Mouse (Mus musculus): ENCODE data around the gene Ankrd44. TPM values are rescaled to one million over a fixed set of nuclear protein-coding genes. Genes with fewer than 3 reads are reported as not detected.

The Ankrd44 gene
- total RNA-seq, 2 experiments from 2014 or later = 69.8 to 110 TPM

DNA sequence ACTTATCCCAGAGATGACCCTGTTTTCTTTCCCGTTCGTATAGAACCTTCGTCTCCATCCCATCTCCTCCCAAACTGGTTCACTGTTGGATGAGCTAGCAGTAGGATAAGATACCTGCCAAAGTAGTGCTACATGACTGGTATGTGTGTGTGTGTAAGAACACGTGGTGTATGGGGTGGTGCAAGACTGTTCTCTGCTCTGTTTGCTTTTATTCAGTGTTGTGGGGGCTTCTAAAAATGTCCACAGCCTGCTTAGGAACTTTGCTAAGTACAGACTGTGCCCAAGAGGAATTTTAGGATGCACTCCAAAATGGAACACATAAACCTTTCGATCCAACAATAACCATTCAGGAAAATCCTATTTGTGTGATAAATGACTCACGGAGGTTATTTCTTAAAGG, 209.3 kb downstream of the Ankrd44 start:
- ATAC-seq (replicated peaks; ENCODE audit: poor library complexity) = no peak

DNA sequence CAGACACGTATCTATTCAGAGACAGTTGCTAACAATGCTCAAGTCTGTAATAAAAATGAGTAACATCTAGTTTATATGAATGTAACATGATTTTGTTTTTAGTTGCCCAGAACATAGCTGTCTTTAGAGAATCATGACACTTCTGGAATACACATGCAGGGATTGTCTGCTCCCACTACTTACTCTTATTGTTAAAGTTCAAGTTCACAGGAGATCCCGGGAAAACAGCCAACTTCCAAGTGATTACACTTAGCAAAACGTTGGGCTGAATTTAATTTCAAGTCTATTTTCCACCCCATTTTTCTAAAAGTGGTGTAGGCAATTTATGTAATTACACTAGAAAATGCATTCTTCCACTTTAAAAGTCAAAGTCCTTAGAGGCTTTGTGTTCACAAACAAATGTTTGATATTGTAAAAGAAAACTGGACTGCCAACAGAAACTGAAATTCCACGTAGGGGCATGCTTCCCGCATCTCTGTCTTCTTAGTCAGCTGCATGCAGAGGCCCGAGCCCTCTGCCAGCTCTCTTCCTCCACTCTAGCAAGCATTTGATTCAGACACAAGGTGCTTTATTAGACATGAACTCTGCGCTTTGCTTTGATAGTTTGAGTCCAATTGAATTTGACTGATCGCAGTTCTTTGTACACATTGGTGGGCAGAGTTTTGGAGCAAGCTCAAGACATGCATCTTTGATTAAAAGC, 211.0 kb downstream of the Ankrd44 start:
- no peak for ATAC-seq (replicated peaks; ENCODE audit: poor library complexity)

DNA sequence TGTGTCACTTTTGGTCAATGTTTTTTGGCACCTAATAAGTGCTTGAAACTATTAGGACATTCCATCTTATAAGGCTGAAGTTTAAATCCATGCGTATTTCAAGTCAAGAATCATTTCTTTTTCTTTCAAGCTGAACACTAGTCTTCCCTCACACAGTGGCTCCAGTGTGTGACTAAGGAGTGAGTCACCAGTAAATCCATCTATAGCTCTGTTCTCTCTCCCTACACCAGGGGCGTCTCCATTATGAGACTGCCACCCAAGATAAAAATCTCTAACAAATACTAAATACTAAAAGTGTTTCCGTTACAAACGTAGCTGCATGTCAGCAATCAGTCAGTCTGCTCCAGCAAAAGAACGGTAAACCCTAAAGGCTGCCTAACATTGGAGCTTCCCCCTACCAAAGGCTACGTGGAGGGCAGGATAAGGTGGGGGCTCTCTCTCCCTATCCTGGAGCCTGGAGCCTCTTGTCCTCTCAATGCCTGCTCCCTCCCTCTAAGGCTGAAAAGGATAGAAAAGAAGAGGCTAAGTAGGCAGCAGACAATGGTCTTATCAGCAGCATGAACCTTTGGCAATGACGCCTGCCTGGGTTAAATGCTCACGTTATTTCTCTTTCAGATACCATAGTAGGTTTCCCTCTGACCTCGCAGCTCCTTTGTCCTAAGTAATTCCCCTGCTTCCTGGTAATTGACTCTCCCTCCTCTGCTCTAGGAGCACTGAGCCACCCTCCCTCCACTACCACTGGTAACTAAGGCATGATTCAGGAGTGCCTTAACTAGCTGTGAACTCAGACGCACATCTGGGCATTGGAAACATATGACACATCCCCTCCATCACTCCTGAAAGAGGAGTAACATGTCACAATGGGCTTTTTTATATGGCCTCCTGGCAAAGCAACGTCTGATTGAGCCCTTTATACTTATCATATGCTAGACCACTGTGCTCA, 212.7 kb downstream of the Ankrd44 start:
- ATAC-seq (replicated peaks; ENCODE audit: poor library complexity) = no peak

DNA sequence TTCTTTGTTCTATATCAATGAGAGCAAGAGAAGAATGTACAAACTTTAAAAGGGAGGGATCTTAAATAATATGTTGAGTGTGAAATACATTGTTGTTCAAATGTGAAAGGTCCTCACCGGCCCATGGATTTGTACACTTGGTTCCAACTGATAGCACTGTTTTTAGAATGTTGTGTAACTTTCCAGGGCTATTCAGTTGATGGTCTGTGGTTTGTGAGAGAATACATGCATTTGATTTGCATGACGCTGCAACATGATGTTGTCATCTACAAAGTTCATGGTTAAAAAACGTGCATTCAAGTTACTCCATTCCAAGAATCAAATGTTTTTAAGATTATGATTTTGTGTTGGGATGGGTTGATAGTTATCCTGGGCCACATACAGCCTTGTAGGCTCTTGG, 214.6 kb downstream of the Ankrd44 start:
- peak; percentile 63 for ATAC-seq (replicated peaks; ENCODE audit: poor library complexity)

DNA sequence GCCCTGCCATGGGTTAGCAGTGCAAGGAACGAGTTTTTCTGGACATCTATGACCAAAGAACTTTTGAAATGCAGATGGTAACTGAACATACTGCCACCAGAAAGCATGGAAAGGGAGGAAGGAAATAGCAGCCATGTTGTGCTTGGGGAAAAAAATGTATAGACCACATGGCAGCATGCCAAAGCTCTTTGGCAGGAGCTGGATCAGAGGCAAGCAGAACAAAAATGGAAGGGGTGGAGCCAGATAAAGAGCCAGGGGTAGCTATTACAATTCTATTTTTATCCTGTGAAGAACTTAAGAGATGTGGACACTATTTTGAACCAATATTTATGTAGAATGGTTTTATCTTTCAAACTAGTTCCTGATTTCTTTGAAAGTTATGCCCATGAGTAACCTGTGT, 215.6 kb downstream of the Ankrd44 start:
- peak; percentile 75 for ATAC-seq (replicated peaks; ENCODE audit: poor library complexity)

DNA sequence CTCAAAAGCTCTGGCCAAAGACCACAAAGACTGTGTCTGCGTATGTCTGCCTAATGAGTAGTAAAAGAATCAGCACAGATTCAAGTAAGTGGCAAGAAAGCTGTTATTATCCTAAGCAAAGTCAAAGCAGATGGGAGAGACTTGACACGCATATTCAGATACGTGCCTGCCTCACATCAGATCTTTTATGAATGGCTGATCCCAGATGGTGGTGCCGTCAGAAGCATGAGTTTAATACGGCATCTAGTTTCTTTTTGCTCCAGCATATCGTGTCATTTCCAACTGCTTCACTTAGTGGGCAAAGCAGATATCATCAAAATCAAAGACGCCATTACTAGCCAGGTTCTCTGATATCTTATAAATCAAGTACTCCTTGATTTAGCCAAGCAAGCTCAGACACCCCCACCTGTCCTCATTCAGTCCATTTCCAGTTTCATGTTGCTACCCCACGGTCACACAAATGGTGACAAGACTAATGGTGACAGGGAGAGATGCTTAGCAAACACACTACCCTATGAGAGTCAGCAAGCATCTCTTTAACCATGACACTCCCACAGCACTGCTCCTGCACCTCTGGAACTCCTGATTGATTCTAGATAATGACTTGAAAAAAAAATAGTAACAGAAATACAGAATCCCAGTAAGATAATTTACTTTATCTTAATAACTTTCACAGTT, 218.2 kb downstream of the Ankrd44 start:
- no peak for ATAC-seq (replicated peaks; ENCODE audit: poor library complexity)

- no peak for ATAC-seq (replicated peaks; ENCODE audit: poor library complexity)
Observed at GRCm38 (mm10) chr1:54707036-54707887, 218.9 kb downstream of the Ankrd44 start.

DNA sequence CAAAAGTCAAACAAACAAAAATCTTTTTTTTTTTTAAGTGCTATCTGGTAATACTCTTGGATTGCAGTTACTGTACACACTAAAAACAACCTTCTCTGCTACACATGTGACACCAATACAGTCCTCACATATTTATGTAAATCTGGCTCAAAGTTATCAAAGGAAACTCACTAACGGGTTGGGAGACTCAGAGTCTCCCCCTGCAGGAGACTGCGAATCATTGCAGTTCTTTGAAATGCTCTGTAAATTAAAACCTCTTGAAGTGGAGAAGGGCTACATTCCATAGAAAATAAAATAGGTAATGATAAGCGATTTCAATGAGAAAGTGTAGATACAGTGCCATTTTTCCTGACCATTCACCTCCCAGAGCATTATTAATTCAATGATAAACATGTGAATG, 219.6 kb downstream of the Ankrd44 start:
- peak; percentile 56; the same call in 1 of the 2 replicates for ATAC-seq (replicated peaks; ENCODE audit: poor library complexity)

- ATAC-seq (replicated peaks; ENCODE audit: poor library complexity) = no peak
Observed at GRCm38 (mm10) chr1:54703466-54703865, 222.7 kb downstream of the Ankrd44 start.

DNA sequence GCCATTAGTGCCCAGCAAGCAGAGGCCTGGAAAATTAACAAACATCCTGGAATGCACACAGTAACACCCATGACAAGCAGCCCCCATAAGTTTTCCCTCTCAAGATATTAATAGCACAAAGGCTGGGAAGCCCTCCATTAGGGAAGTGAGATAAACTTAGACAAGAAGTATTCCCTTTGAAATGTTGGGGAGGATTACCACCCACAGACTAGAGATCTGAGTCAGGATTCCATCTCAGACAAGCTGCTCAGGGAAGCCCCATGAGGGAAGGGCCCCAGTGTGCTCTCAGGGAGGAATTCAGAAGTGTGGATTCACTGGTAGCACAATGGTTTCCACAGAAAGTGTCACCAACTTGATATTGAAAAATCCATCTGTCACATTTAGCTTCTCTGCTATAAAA, 223.3 kb downstream of the Ankrd44 start:
- no peak for ATAC-seq (replicated peaks; ENCODE audit: poor library complexity)

GRCm38 (mm10) chr1:54695396-54695795, 230.8 kb downstream of the Ankrd44 start:
- peak; percentile 72 for ATAC-seq (replicated peaks; ENCODE audit: poor library complexity)

- ATAC-seq (replicated peaks; ENCODE audit: poor library complexity) = no peak
Observed at GRCm38 (mm10) chr1:54691824-54692223, 234.4 kb downstream of the Ankrd44 start.

DNA sequence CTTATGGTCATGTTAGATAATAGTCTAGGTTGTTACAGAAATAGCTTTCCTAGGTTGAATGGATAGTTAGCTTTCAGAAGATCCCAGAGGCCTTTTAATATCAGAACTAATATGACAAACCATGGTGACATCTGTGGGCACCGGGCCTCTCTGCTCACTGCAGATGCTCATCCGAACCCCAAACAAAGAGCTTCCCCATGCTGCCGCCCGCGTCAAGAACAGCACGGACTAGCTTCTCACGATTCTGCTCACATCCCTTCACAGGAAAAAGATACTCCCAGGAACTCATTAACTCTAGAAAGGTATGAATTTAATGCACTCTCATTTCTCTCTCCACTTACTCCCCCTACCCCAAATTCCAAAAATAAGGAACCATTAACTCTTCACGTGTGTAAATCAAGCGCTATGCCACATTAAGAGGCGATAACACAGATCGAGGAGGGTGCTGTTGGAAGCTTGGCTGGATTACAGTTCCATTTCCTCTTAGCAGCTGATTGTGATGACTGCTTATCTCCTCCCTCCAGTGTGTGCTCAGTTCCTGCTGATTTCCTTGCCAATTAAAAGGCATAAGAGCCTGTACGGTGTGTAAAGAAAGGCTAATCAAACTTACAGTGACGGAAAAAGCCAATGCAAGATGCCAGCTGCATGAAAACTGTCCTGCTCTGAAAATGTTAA, 235.8 kb downstream of the Ankrd44 start:
- ATAC-seq (replicated peaks; ENCODE audit: poor library complexity) = peak; percentile 96

- ATAC-seq (replicated peaks; ENCODE audit: poor library complexity) = no peak
Observed at GRCm38 (mm10) chr1:54688441-54688840, 237.7 kb downstream of the Ankrd44 start.

GRCm38 (mm10) chr1:54684316-54684715, 241.9 kb downstream of the Ankrd44 start:
- no peak for ATAC-seq (replicated peaks; ENCODE audit: poor library complexity)

- no peak for ATAC-seq (replicated peaks; ENCODE audit: poor library complexity)
Observed at GRCm38 (mm10) chr1:54679556-54679955, 246.6 kb downstream of the Ankrd44 start.

GRCm38 (mm10) chr1:54678037-54678436, 248.2 kb downstream of the Ankrd44 start:
- ATAC-seq (replicated peaks; ENCODE audit: poor library complexity) = no peak

GRCm38 (mm10) chr1:54675478-54675877, 250.7 kb downstream of the Ankrd44 start:
- ATAC-seq (replicated peaks; ENCODE audit: poor library complexity) = no peak

DNA sequence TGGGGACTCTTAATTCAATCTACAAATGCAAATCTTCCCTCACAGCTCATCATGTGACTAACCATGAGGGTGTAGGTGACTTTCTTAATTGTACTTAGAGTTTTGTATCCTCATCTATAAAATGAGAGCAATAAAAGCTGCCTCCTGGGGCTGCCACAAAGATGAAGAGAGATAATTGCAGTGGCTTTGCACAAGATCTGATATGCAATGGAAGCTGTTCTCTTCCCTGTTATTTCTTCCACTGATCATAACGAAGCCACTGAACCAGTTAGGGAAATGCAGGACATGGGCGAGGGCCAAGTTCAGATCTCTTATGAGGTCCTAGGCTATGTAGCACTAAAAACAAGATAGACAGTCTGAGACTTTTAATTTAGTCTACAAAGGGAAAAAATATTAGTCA, 258.2 kb downstream of the Ankrd44 start:
- ATAC-seq (replicated peaks; ENCODE audit: poor library complexity) = no peak

Data from megakaryocyte progenitor cell, adult 5-6 weeks (primary cell).